Mouse (Mus musculus) spleen, postnatal 14 days (tissue): ENCODE results near the gene Gja1.

Experiments
- DNase-seq, 2 experiments: peaks; one replicate each; pipeline ENCODE4 v3.0.0; 2021 to 2022; ENCODE audit warnings: low spot score in 2 of 2

Gja1 gene

GRCm38 (mm10) chr10:56415894-56416570 lies 38.9 kb downstream of the Gja1 start:
- DNase-seq, result no peak

- DNase-seq, result no peak
These were observed 45.4 kb downstream of the Gja1 start for GRCm38 (mm10) chr10:56422518-56422917.

GRCm38 (mm10) chr10:56425016-56425798 lies 48.1 kb downstream of the Gja1 start:
- DNase-seq, result no peak

GRCm38 (mm10) chr10:56426369-56426768 lies 49.2 kb downstream of the Gja1 start:
- DNase-seq, result no peak

- no peak for DNase-seq
These were observed 50.3 kb downstream of the Gja1 start for GRCm38 (mm10) chr10:56427382-56427781.

GRCm38 (mm10) chr10:56427827-56428226 lies 50.7 kb downstream of the Gja1 start:
- no peak for DNase-seq

GRCm38 (mm10) chr10:56429011-56429410 lies 51.9 kb downstream of the Gja1 start:
- DNase-seq, result no peak

- DNase-seq, result no peak
These were observed 54.7 kb downstream of the Gja1 start for GRCm38 (mm10) chr10:56431600-56432389.

- DNase-seq, result no peak
These were observed 55.2 kb downstream of the Gja1 start for GRCm38 (mm10) chr10:56432390-56432709.

GRCm38 (mm10) chr10:56437290-56437689 lies 60.2 kb downstream of the Gja1 start:
- no peak for DNase-seq

- no peak for DNase-seq
These were observed 62.5 kb downstream of the Gja1 start for GRCm38 (mm10) chr10:56439638-56440037.

GRCm38 (mm10) chr10:56444457-56444856 lies 67.3 kb downstream of the Gja1 start:
- DNase-seq, result no peak

GRCm38 (mm10) chr10:56449030-56449429 lies 71.9 kb downstream of the Gja1 start:
- DNase-seq, result no peak
